Mouse (Mus musculus): ENCODE measurements around the gene Dnajb13. TPM values are rescaled to one million over a fixed set of nuclear protein-coding genes. Genes with fewer than 3 reads are reported as not detected.
A peak's percentile ranks its signal among the peaks of the same experiment; 100 is the strongest.

Dnajb13 gene
- polyA plus RNA-seq, 1 experiment from 2014 or later = 2.9 TPM

DNA sequence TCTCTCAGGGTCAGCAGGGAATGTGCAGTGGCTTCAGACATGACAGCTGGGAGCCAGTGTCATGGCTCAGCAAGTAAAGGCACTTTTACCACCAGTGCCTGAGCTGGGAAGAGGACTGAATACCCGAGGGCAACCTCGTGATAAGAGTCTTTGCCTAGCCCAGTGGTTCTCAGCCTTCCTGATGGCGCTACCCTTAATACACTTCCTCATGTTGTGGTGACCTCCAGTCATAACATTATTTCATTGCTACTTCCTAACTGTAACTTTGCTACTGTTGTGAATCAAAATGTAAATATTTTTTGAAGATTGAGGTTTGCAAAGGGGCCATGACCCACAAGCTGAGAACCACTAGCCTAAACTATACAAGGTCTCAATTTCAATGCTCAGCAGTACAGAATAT lies 6.1 kb downstream of the Dnajb13 start:
- H3K36me3 ChIP-seq (replicated peaks) = no peaks in the 10 kb centered on the region
- H3K9ac ChIP-seq = no peak overlapping the region
- peaks cover 40% of the 10 kb centered on the region for H3K27me3 ChIP-seq
- peaks cover 17% of the 10 kb centered on the region for H3K4me1 ChIP-seq (replicated peaks)
- H3K4me3 ChIP-seq (replicated peaks) = no peak overlapping the region
- H3K27ac ChIP-seq (replicated peaks) = no peak overlapping the region
- no peak overlapping the region for H3K4me2 ChIP-seq
- no peaks in the 10 kb centered on the region for H3K9me3 ChIP-seq (replicated peaks)
- WGBS (ENCODE audit: insufficient replicate concordance) = 16% methylated on average over 3 of the region's 3 CpGs
- ATAC-seq (ENCODE audit: insufficient read depth) = no peak

GRCm38 (mm10) chr7:100506494-100506893 lies 8.3 kb downstream of the Dnajb13 start:
- H3K9ac ChIP-seq = no peak overlapping the region

GRCm38 (mm10) chr7:100504740-100505487 lies 9.8 kb downstream of the Dnajb13 start:
- Histone ChIP-seq H3K9ac (no peak overlapping the region), H3K27ac (replicated peaks) (no peak overlapping the region), H3K27me3 (peaks cover 7% of the 10 kb centered on the region), H3K9me3 (replicated peaks) (no peaks in the 10 kb centered on the region), H3K36me3 (replicated peaks) (peaks cover 9% of the 10 kb centered on the region), H3K4me2 (no peak overlapping the region), H3K4me1 (replicated peaks) (peaks cover 55% of the 10 kb centered on the region), H3K4me3 (replicated peaks) (no peak overlapping the region)
- no peak for ATAC-seq (ENCODE audit: insufficient read depth)
- WGBS (ENCODE audit: insufficient replicate concordance) = 74% methylated on average over 13 of the region's 13 CpGs

More at GRCm38 (mm10) chr7:100506494-100506893, 8.3 kb downstream of the Dnajb13 start:
- Histone ChIP-seq H3K27ac (replicated peaks) (no peak overlapping the region), H3K9me3 (replicated peaks) (no peaks in the 10 kb centered on the region), H3K4me2 (no peak overlapping the region), H3K27me3 (peaks cover 19% of the 10 kb centered on the region), H3K4me1 (replicated peaks) (peaks cover 39% of the 10 kb centered on the region), H3K4me3 (replicated peaks) (no peak overlapping the region), H3K36me3 (replicated peaks) (no peaks in the 10 kb centered on the region)
- ATAC-seq (ENCODE audit: insufficient read depth) = no peak
- 47% methylated on average over 4 of the region's 4 CpGs for WGBS (ENCODE audit: insufficient replicate concordance)

DNA sequence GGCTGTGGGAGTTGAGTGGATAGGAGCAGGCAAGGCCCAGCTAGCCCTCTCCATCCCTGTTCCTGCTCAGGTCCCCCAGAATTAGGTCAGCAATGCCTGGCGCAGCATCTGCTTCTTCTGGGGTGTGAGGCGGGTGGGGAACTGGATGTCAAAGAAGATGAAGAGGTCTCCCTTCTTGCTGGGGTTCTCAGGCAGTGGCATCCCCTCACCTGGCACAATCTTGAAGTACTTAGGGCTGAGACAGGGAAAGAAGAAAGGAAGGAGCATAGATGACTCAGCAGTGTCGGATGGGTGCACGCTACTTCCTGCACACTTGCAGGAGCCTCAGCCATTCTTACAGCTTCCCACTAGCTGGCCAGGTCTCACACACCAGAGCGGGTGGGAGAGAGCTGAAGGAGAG lies 11.7 kb downstream of the Dnajb13 start:
- 0 out of 2 replicates have a peak overlapping the region, but pooled peaks have one; percentile 8 for H3K9ac ChIP-seq
- peaks cover 7% of the 10 kb centered on the region for H3K27me3 ChIP-seq
- no peak overlapping the region for H3K4me2 ChIP-seq
- no peaks in the 10 kb centered on the region for H3K9me3 ChIP-seq (replicated peaks)
- H3K4me3 ChIP-seq (replicated peaks) = no peak overlapping the region
- ATAC-seq (ENCODE audit: insufficient read depth) = peak; percentile 5
- WGBS (ENCODE audit: insufficient replicate concordance) = 23% methylated on average over 5 of the region's 5 CpGs
- peaks cover 27% of the 10 kb centered on the region for H3K36me3 ChIP-seq (replicated peaks)
- peaks cover 73% of the 10 kb centered on the region for H3K4me1 ChIP-seq (replicated peaks)
- peak overlapping the region; percentile 85 for H3K27ac ChIP-seq (replicated peaks)

DNA sequence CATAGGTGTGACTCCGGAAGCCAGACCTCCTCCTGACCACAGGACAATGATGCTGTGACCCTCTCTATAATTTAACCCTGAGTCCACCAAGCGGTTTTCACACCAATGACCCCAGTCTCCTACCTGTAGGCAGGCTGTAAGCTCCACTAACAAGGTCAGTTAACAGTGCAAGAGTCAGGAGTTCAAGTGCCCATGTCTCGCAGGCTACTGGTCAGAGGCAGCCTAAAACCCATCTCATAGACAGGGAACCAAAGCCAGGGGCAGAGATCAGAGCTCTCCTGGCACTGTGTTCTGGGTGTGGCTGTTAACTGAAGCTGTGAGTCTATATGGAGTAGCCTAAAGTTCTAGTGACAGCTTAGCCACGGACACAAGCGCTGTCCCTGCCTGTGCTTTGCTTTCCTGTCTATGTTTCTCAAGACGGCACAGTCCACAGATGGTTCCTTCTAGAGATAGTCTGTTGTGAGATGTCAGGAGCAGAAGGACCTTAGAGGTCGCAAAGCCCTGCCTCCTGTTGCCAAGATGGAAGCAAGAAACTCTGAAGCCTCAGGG lies 12.3 kb downstream of the Dnajb13 start:
- peaks cover 33% of the 10 kb centered on the region for H3K36me3 ChIP-seq (replicated peaks)

GRCm38 (mm10) chr7:100501844-100502373 lies 12.9 kb downstream of the Dnajb13 start:
- H3K4me3 ChIP-seq (replicated peaks) = no peak overlapping the region
- H3K9ac ChIP-seq = 0 out of 2 replicates have a peak overlapping the region, but pooled peaks have one; percentile 8
- peak overlapping the region; percentile 85 for H3K27ac ChIP-seq (replicated peaks)
- 48% methylated on average over 2 of the region's 2 CpGs for WGBS (ENCODE audit: insufficient replicate concordance)
- no peaks in the 10 kb centered on the region for H3K27me3 ChIP-seq
- no peaks in the 10 kb centered on the region for H3K9me3 ChIP-seq (replicated peaks)
- peaks cover 84% of the 10 kb centered on the region for H3K4me1 ChIP-seq (replicated peaks)
- no peak overlapping the region for H3K4me2 ChIP-seq
- ATAC-seq (ENCODE audit: insufficient read depth) = no peak
- H3K36me3 ChIP-seq (replicated peaks) = peaks cover 39% of the 10 kb centered on the region

More for the DNA sequence above, 12.3 kb downstream of the Dnajb13 start:
- peaks cover 2% of the 10 kb centered on the region; the same call in 1 of the 2 replicates for H3K27me3 ChIP-seq
- H3K4me1 ChIP-seq (replicated peaks) = peaks cover 79% of the 10 kb centered on the region
- WGBS (ENCODE audit: insufficient replicate concordance) = 43% methylated on average over 7 of the region's 7 CpGs
- peak; percentile 17 for ATAC-seq (ENCODE audit: insufficient read depth)
- H3K9me3 ChIP-seq (replicated peaks) = no peaks in the 10 kb centered on the region
- no peak overlapping the region for H3K4me3 ChIP-seq (replicated peaks)
- peak overlapping the region; percentile 8; the same call in 1 of the 2 replicates for H3K9ac ChIP-seq
- H3K27ac ChIP-seq (replicated peaks) = peak overlapping the region; percentile 85
- no peak overlapping the region for H3K4me2 ChIP-seq

GRCm38 (mm10) chr7:100501027-100501843 lies 13.5 kb downstream of the Dnajb13 start:
- H3K4me3 ChIP-seq (replicated peaks) = no peak overlapping the region
- H3K4me1 ChIP-seq (replicated peaks) = peaks cover 91% of the 10 kb centered on the region
- H3K27ac ChIP-seq (replicated peaks) = peak overlapping the region; percentile 85
- peak overlapping the region; percentile 3; the same call in 1 of the 2 replicates for H3K9ac ChIP-seq
- no peaks in the 10 kb centered on the region for H3K27me3 ChIP-seq
- H3K36me3 ChIP-seq (replicated peaks) = peaks cover 45% of the 10 kb centered on the region
- WGBS (ENCODE audit: insufficient replicate concordance) = 52% methylated on average over 6 of the region's 6 CpGs
- peak; percentile 17 for ATAC-seq (ENCODE audit: insufficient read depth)
- H3K4me2 ChIP-seq = no peak overlapping the region
- H3K9me3 ChIP-seq (replicated peaks) = no peaks in the 10 kb centered on the region

DNA sequence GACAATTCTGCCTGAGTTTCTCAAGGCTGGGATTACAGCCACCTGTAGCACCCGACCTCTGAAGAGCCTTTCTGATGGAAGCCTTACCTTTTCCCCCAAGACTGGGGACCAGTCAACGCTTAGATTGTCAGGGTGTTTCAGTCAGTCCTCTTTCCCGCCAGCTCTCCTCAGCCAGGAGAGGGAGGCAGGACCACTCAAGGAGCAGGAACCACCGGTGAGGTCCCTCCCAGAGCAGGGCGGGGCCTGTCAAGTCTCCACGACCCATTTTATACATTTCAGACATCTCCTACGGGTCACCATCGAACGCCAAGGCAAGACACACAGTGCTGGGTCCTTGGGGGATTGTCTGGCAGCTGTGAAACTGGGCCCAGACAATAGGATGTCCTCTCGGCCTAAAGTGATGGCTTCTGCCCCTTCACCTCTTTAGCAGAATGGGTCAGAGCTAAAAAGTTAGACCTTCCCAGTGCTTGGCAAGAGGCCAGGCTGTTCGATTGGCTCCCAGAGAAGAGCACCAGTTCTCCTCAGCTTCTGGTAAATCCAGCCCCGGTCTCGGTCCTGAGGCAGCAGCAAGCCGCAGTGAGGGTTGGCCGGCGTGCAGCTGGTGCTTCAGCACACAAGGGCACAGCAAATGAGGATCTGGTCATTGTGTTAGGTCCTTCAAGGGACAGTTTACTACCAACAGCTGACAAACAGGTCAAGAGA lies 14.3 kb downstream of the Dnajb13 start:
- ATAC-seq (ENCODE audit: insufficient read depth) = no peak

GRCm38 (mm10) chr7:100499465-100499864 lies 15.3 kb downstream of the Dnajb13 start:
- Histone ChIP-seq H3K27ac (replicated peaks) (peak overlapping the region; percentile 85), H3K4me1 (replicated peaks) (peaks cover 99% of the 10 kb centered on the region), H3K9me3 (replicated peaks) (no peaks in the 10 kb centered on the region), H3K27me3 (no peaks in the 10 kb centered on the region), H3K9ac (no peak overlapping the region), H3K4me3 (replicated peaks) (no peak overlapping the region), H3K36me3 (replicated peaks) (peaks cover 63% of the 10 kb centered on the region), H3K4me2 (no peak overlapping the region)
- ATAC-seq (ENCODE audit: insufficient read depth) = no peak

More for the DNA sequence above, 14.3 kb downstream of the Dnajb13 start:
- 62% methylated on average over 16 of the region's 16 CpGs for WGBS (ENCODE audit: insufficient replicate concordance)
- no peak overlapping the region for H3K9ac ChIP-seq
- peaks cover 98% of the 10 kb centered on the region for H3K4me1 ChIP-seq (replicated peaks)
- peaks cover 54% of the 10 kb centered on the region for H3K36me3 ChIP-seq (replicated peaks)
- H3K4me2 ChIP-seq = no peak overlapping the region
- H3K4me3 ChIP-seq (replicated peaks) = no peak overlapping the region
- peak overlapping the region; percentile 85 for H3K27ac ChIP-seq (replicated peaks)
- H3K27me3 ChIP-seq = no peaks in the 10 kb centered on the region
- no peaks in the 10 kb centered on the region for H3K9me3 ChIP-seq (replicated peaks)

- no peak for ATAC-seq (ENCODE audit: insufficient read depth)
- H3K36me3 ChIP-seq (replicated peaks) = peaks cover 69% of the 10 kb centered on the region
- 88% methylated on average over 13 of the region's 13 CpGs for WGBS (ENCODE audit: insufficient replicate concordance)
Measured at GRCm38 (mm10) chr7:100497982-100498381, 16.8 kb downstream of the Dnajb13 start.

More at GRCm38 (mm10) chr7:100497982-100498381, 16.8 kb downstream of the Dnajb13 start:
- Histone ChIP-seq H3K9me3 (replicated peaks) (no peaks in the 10 kb centered on the region), H3K4me1 (replicated peaks) (peaks cover 85% of the 10 kb centered on the region), H3K4me3 (replicated peaks) (0 out of 2 replicates have a peak overlapping the region, but pooled peaks have one; percentile 79), H3K27me3 (no peaks in the 10 kb centered on the region), H3K9ac (no peak overlapping the region), H3K27ac (replicated peaks) (peak overlapping the region; percentile 93; the same call in 1 of the 2 replicates), H3K4me2 (peak overlapping the region; percentile 93)
